Mouse (Mus musculus): ENCODE measurements at regions not wholly inside any gene's neighbourhood (a gene's known extent, or its start where the extent isn't known, plus 50 kb on each side); places are given as distances from the start of the nearest gene placed in this dataset.
A peak's percentile ranks its signal among the peaks of the same experiment; 100 is the strongest.
"Not testable (repeated sequence)": the region's sequence is repeated elsewhere in the genome, so short reads cannot be mapped to it uniquely, and the experiment has no call there.

- not testable (repeated sequence) for H3K4me1 ChIP-seq; H3K36me3 ChIP-seq; H3K9ac ChIP-seq; H3K9me3 ChIP-seq (replicated peaks); H3K27me3 ChIP-seq; H3K4me2 ChIP-seq (replicated peaks); H3K4me3 ChIP-seq
- 0 out of 2 replicates have a peak, but pooled peaks have one; percentile 8 for ATAC-seq (ENCODE audit: low FRiP score)
- peak overlapping the region; percentile 55; the same call in 1 of the 2 replicates for H3K27ac ChIP-seq
- 57% methylated on average over 1 of the region's 1 CpGs for WGBS
Measured at GRCm38 (mm10) chr17:13504365-13504764, 150.0 kb downstream of the Tcp10c start.

GRCm38 (mm10) chr17:13504827-13505268, 150.5 kb downstream of the Tcp10c start:
- not testable (repeated sequence) for H3K9me3 ChIP-seq (replicated peaks); H3K36me3 ChIP-seq; H3K4me3 ChIP-seq; H3K4me2 ChIP-seq (replicated peaks); H3K4me1 ChIP-seq; H3K27me3 ChIP-seq; H3K9ac ChIP-seq
- H3K27ac ChIP-seq, result peak overlapping the region; percentile 64
- 18% methylated on average over 8 of the region's 9 CpGs for WGBS
- ATAC-seq (ENCODE audit: low FRiP score), result peak; percentile 96

- not testable (repeated sequence) for ATAC-seq (ENCODE audit: low FRiP score); H3K9me3 ChIP-seq (replicated peaks); H3K27ac ChIP-seq; H3K9ac ChIP-seq; H3K27me3 ChIP-seq; H3K4me3 ChIP-seq; H3K4me2 ChIP-seq (replicated peaks); H3K4me1 ChIP-seq; H3K36me3 ChIP-seq
- WGBS, result 58% methylated on average over 2 of the region's 3 CpGs
Measured at GRCm38 (mm10) chr17:13507397-13508063, 153.2 kb downstream of the Tcp10c start.

GRCm38 (mm10) chr17:13519409-13520201, 165.2 kb downstream of the Tcp10c start:
- 83% methylated on average over 3 of the region's 5 CpGs for WGBS
- ATAC-seq (ENCODE audit: low FRiP score), result not testable (repeated sequence)

GRCm38 (mm10) chr17:13532579-13532978, 178.2 kb downstream of the Tcp10c start:
- H3K27ac ChIP-seq; H3K4me3 ChIP-seq; H3K36me3 ChIP-seq; H3K4me1 ChIP-seq; H3K9me3 ChIP-seq (replicated peaks); H3K4me2 ChIP-seq (replicated peaks); ATAC-seq (ENCODE audit: low FRiP score); H3K27me3 ChIP-seq; H3K9ac ChIP-seq: not testable (repeated sequence)
- 87% methylated on average over 5 of the region's 5 CpGs for WGBS

More at GRCm38 (mm10) chr17:13519409-13520201, 165.2 kb downstream of the Tcp10c start:
- H3K9me3 ChIP-seq (replicated peaks); H3K4me3 ChIP-seq; H3K9ac ChIP-seq; H3K4me1 ChIP-seq; H3K4me2 ChIP-seq (replicated peaks); H3K36me3 ChIP-seq; H3K27me3 ChIP-seq; H3K27ac ChIP-seq: not testable (repeated sequence)

- Histone ChIP-seq H3K9ac (no peak overlapping the region), H3K27ac (no peak overlapping the region), H3K4me2 (replicated peaks) (no peak overlapping the region), H3K27me3 (no peaks in the 10 kb centered on the region), H3K4me3 (no peak overlapping the region), H3K36me3 (no peaks in the 10 kb centered on the region), H3K4me1 (no peaks in the 10 kb centered on the region), H3K9me3 (replicated peaks) (peaks cover 56% of the 10 kb centered on the region)
- ATAC-seq (ENCODE audit: low FRiP score), result 0 out of 2 replicates have a peak, but pooled peaks have one; percentile 11
- 81% methylated on average over 7 of the region's 7 CpGs for WGBS
Measured at GRCm38 (mm10) chr17:13540446-13541241, 186.3 kb downstream of the Tcp10c start.

GRCm38 (mm10) chr17:13541249-13541648, 186.9 kb downstream of the Tcp10c start:
- 72% methylated on average over 12 of the region's 12 CpGs for WGBS
- Histone ChIP-seq H3K9ac (no peak overlapping the region), H3K9me3 (replicated peaks) (peaks cover 58% of the 10 kb centered on the region), H3K27ac (no peak overlapping the region), H3K4me1 (no peaks in the 10 kb centered on the region), H3K4me2 (replicated peaks) (no peak overlapping the region), H3K4me3 (no peak overlapping the region), H3K27me3 (no peaks in the 10 kb centered on the region), H3K36me3 (no peaks in the 10 kb centered on the region)
- ATAC-seq (ENCODE audit: low FRiP score), result peak; percentile 34; the same call in 1 of the 2 replicates

- H3K27me3 ChIP-seq, result no peaks in the 10 kb centered on the region
- no peak for ATAC-seq (ENCODE audit: low FRiP score)
- no peaks in the 10 kb centered on the region for H3K36me3 ChIP-seq
- no peak overlapping the region for H3K4me3 ChIP-seq
- H3K27ac ChIP-seq, result no peak overlapping the region
- H3K4me2 ChIP-seq (replicated peaks), result no peak overlapping the region
- peaks cover 68% of the 10 kb centered on the region for H3K9me3 ChIP-seq (replicated peaks)
- no peaks in the 10 kb centered on the region for H3K4me1 ChIP-seq
- no peak overlapping the region for H3K9ac ChIP-seq
Measured at GRCm38 (mm10) chr17:13542261-13542660, 187.9 kb downstream of the Tcp10c start.

GRCm38 (mm10) chr17:13542856-13543255, 188.5 kb downstream of the Tcp10c start:
- Histone ChIP-seq H3K4me3 (no peak overlapping the region), H3K9me3 (replicated peaks) (peaks cover 72% of the 10 kb centered on the region), H3K9ac (no peak overlapping the region), H3K27ac (no peak overlapping the region), H3K4me1 (no peaks in the 10 kb centered on the region), H3K27me3 (no peaks in the 10 kb centered on the region), H3K36me3 (no peaks in the 10 kb centered on the region), H3K4me2 (replicated peaks) (no peak overlapping the region)
- WGBS, result 84% methylated on average over 10 of the region's 10 CpGs
- ATAC-seq (ENCODE audit: low FRiP score), result no peak

- no peaks in the 10 kb centered on the region for H3K4me1 ChIP-seq
- H3K27ac ChIP-seq, result no peak overlapping the region
- peaks cover 86% of the 10 kb centered on the region for H3K9me3 ChIP-seq (replicated peaks)
- no peak for ATAC-seq (ENCODE audit: low FRiP score)
- no peaks in the 10 kb centered on the region for H3K27me3 ChIP-seq
- H3K4me2 ChIP-seq (replicated peaks), result no peak overlapping the region
- 71% methylated on average over 2 of the region's 2 CpGs for WGBS
- H3K4me3 ChIP-seq, result no peak overlapping the region
- H3K9ac ChIP-seq, result no peak overlapping the region
- H3K36me3 ChIP-seq, result no peaks in the 10 kb centered on the region
Measured at GRCm38 (mm10) chr17:13544036-13544795, 189.8 kb downstream of the Tcp10c start.

- Histone ChIP-seq H3K9me3 (replicated peaks) (peaks cover 78% of the 10 kb centered on the region), H3K4me1 (no peaks in the 10 kb centered on the region), H3K36me3 (no peaks in the 10 kb centered on the region), H3K9ac (no peak overlapping the region), H3K4me3 (no peak overlapping the region), H3K27me3 (no peaks in the 10 kb centered on the region), H3K27ac (no peak overlapping the region), H3K4me2 (replicated peaks) (no peak overlapping the region)
- ATAC-seq (ENCODE audit: low FRiP score), result no peak
- 69% methylated on average over 3 of the region's 3 CpGs for WGBS
Measured at GRCm38 (mm10) chr17:13546249-13546648, 191.9 kb downstream of the Tcp10c start.

- Histone ChIP-seq H3K4me2 (replicated peaks) (no peak overlapping the region), H3K4me3 (no peak overlapping the region), H3K4me1 (no peaks in the 10 kb centered on the region), H3K36me3 (no peaks in the 10 kb centered on the region), H3K27me3 (no peaks in the 10 kb centered on the region), H3K9ac (no peak overlapping the region), H3K9me3 (replicated peaks) (peaks cover 74% of the 10 kb centered on the region), H3K27ac (no peak overlapping the region)
- no peak for ATAC-seq (ENCODE audit: low FRiP score)
- WGBS, result 82% methylated on average over 7 of the region's 7 CpGs
Measured at GRCm38 (mm10) chr17:13546669-13547085, 192.3 kb downstream of the Tcp10c start.

Measured in hindbrain, embryonic 12.5 days (tissue).